In genomic region chr6:98767858-98768336, GRCm38 (mm10) we compare ENCODE assay signal across 24 mouse cellular contexts.
A peak's percentile ranks its signal among the peaks of the same experiment; 100 is the strongest.
DNase-seq lines count a peak whose midpoint lies in the region; ATAC-seq lines count a peak whose summit lies in the region.
"Had no signal": no experiment of that assay in that cellular context is flagged by ENCODE, and none has a peak within 500 bp of the region (broad histone marks: within the 10 kb centered on the region; RNA-seq: fewer than 3 reads in every experiment).

No protein-coding gene starts in this region.

- no peak for DNase-seq in midbrain, embryonic 11.5 days (ENCODE audit: low spot score, missing footprints)
- DNase-seq in layer of hippocampus, adult 9-11 months, result peak; percentile 5
- peak; percentile 32 for DNase-seq in retina, postnatal 7 days (ENCODE audit: low read depth, low spot score)
- no peak for DNase-seq in adrenal gland, postnatal 36 days
- no peak for DNase-seq in cerebellum, postnatal 36 days
- no peak for DNase-seq in thymus, postnatal 0 days (ENCODE audit: low spot score)
- DNase-seq: adrenal gland, postnatal 14 days; cerebellum, postnatal 14 days; gastrocnemius, postnatal 10 days; heart, postnatal 36 days; kidney, postnatal 14 days; left cerebral cortex, postnatal 4 days; right cerebral cortex, adult 18-20 months; spleen, adult 18-20 months; thymus, postnatal 36 days had no signal

- peaks cover 16% of the 10 kb centered on the region for H3K27me3 ChIP-seq in midbrain, embryonic 13.5 days
- H3K27me3 ChIP-seq in midbrain, embryonic 11.5 days (ENCODE audit: control insufficient read depth, insufficient read depth, low read length), result no peaks in the 10 kb centered on the region
- H3K27me3 ChIP-seq in forebrain, embryonic 15.5 days, result peaks cover 44% of the 10 kb centered on the region
- H3K27me3 ChIP-seq: embryonic facial prominence, embryonic 12.5 days; heart, embryonic 12.5 days; liver, embryonic 12.5 days; megakaryocyte, embryonic 14.5 days; stomach, embryonic 15.5 days had no signal

- H3K27ac ChIP-seq in midbrain, embryonic 13.5 days, result no peak overlapping the region
- no peak overlapping the region for H3K27ac ChIP-seq in midbrain, embryonic 11.5 days (ENCODE audit: low read depth, low read length)
- H3K27ac ChIP-seq in forebrain, embryonic 15.5 days (replicated peaks), result no peak overlapping the region
- H3K27ac ChIP-seq: embryonic facial prominence, embryonic 12.5 days; liver, embryonic 12.5 days; stomach, embryonic 15.5 days had no signal

- H3K9ac ChIP-seq in midbrain, embryonic 13.5 days (replicated peaks), result no peak overlapping the region
- H3K9ac ChIP-seq in midbrain, embryonic 11.5 days (ENCODE audit: low read length), result no peak overlapping the region
- no peak overlapping the region for H3K9ac ChIP-seq in forebrain, embryonic 15.5 days (replicated peaks)
- H3K9ac ChIP-seq: embryonic facial prominence, embryonic 12.5 days; heart, embryonic 12.5 days; liver, embryonic 12.5 days; stomach, embryonic 15.5 days had no signal

- H3K36me3 ChIP-seq in midbrain, embryonic 13.5 days, result no peaks in the 10 kb centered on the region
- no peaks in the 10 kb centered on the region for H3K36me3 ChIP-seq in midbrain, embryonic 11.5 days (ENCODE audit: control insufficient read depth, insufficient read depth, low read length)
- no peaks in the 10 kb centered on the region for H3K36me3 ChIP-seq in forebrain, embryonic 15.5 days
- H3K36me3 ChIP-seq: embryonic facial prominence, embryonic 12.5 days; heart, embryonic 12.5 days; liver, embryonic 12.5 days; stomach, embryonic 15.5 days had no signal

- 39% methylated on average over 7 of the region's 7 CpGs for WGBS in midbrain, embryonic 13.5 days
- 76% methylated on average over 7 of the region's 7 CpGs for WGBS in midbrain, embryonic 11.5 days
- 12% methylated on average over 7 of the region's 7 CpGs for WGBS in forebrain, embryonic 15.5 days

- H3K4me1 ChIP-seq in midbrain, embryonic 13.5 days (replicated peaks), result peaks cover 15% of the 10 kb centered on the region
- H3K4me1 ChIP-seq in midbrain, embryonic 11.5 days (ENCODE audit: control insufficient read depth, insufficient read depth, low read length), result no peaks in the 10 kb centered on the region
- peaks cover 27% of the 10 kb centered on the region for H3K4me1 ChIP-seq in forebrain, embryonic 15.5 days
- H3K4me1 ChIP-seq: embryonic facial prominence, embryonic 12.5 days; heart, embryonic 12.5 days; liver, embryonic 12.5 days; megakaryocyte, embryonic 14.5 days; stomach, embryonic 15.5 days had no signal

- H3K4me3 ChIP-seq in midbrain, embryonic 13.5 days (replicated peaks), result no peak overlapping the region
- H3K4me3 ChIP-seq in midbrain, embryonic 11.5 days (ENCODE audit: low read depth, low read length), result no peak overlapping the region
- no peak overlapping the region for H3K4me3 ChIP-seq in forebrain, embryonic 15.5 days
- H3K4me3 ChIP-seq: embryonic facial prominence, embryonic 12.5 days; heart, embryonic 12.5 days; liver, embryonic 12.5 days; megakaryocyte, embryonic 14.5 days; stomach, embryonic 15.5 days had no signal

- H3K4me2 ChIP-seq in midbrain, embryonic 13.5 days (replicated peaks), result no peak overlapping the region
- H3K4me2 ChIP-seq in midbrain, embryonic 11.5 days, result no peak overlapping the region
- H3K4me2 ChIP-seq in forebrain, embryonic 15.5 days (replicated peaks), result 0 out of 2 replicates have a peak overlapping the region, but pooled peaks have one; percentile 1
- H3K4me2 ChIP-seq: embryonic facial prominence, embryonic 12.5 days; heart, embryonic 12.5 days; liver, embryonic 12.5 days; stomach, embryonic 15.5 days had no signal

- peak; percentile 80 for ATAC-seq in midbrain, embryonic 13.5 days
- no peak for ATAC-seq in midbrain, embryonic 11.5 days (ENCODE audit: low FRiP score)
- peak; percentile 93 for ATAC-seq in forebrain, embryonic 15.5 days (replicated peaks)
- ATAC-seq: CD4-positive, CD25-positive, alpha-beta regulatory T cell, adult 4 months; intestine, postnatal 0 days; liver, embryonic 12.5 days had no signal

- H3K9me3 ChIP-seq in midbrain, embryonic 13.5 days, result no peaks in the 10 kb centered on the region
- no peaks in the 10 kb centered on the region for H3K9me3 ChIP-seq in midbrain, embryonic 11.5 days (ENCODE audit: control insufficient read depth, low read length)
- H3K9me3 ChIP-seq in forebrain, embryonic 15.5 days, result no peaks in the 10 kb centered on the region
- H3K9me3 ChIP-seq: embryonic facial prominence, embryonic 12.5 days; heart, embryonic 12.5 days; liver, embryonic 12.5 days; megakaryocyte, embryonic 14.5 days; stomach, embryonic 15.5 days had no signal

Comparison
In these comparisons a context has a peak if more than half of its experiments do, and no peak if none do; other contexts are left out.
1. DNase-seq: peak in layer of hippocampus, adult 9-11 months (single experiment) and retina, postnatal 7 days (single experiment); none in midbrain, embryonic 11.5 days (single experiment), adrenal gland, postnatal 36 days (0 of 2), cerebellum, postnatal 36 days (0 of 2) and thymus, postnatal 0 days (single experiment).